Mouse (Mus musculus) liver, adult 10 weeks (tissue): ENCODE results near the gene Izumo1r. TPM values are rescaled to one million over a fixed set of nuclear protein-coding genes. Genes with fewer than 3 reads are reported as not detected.

ENCODE experiments used
- polyA plus RNA-seq: library from polyadenylated mRNA; stranded (reverse); fragments of 350-450 nt; fragmentation: Illumina TruSeq; extraction: RNeasy Lipid Tissue Mini Kit (QIAGEN cat#74804); gene quantifications from one replicate; pipeline ENCODE4 v1.2.3, GENCODE M21; 2014; ENCODE audit warnings: low read depth, low replicate concordance

Gene Izumo1r
- polyA plus RNA-seq = not detected

DNA sequence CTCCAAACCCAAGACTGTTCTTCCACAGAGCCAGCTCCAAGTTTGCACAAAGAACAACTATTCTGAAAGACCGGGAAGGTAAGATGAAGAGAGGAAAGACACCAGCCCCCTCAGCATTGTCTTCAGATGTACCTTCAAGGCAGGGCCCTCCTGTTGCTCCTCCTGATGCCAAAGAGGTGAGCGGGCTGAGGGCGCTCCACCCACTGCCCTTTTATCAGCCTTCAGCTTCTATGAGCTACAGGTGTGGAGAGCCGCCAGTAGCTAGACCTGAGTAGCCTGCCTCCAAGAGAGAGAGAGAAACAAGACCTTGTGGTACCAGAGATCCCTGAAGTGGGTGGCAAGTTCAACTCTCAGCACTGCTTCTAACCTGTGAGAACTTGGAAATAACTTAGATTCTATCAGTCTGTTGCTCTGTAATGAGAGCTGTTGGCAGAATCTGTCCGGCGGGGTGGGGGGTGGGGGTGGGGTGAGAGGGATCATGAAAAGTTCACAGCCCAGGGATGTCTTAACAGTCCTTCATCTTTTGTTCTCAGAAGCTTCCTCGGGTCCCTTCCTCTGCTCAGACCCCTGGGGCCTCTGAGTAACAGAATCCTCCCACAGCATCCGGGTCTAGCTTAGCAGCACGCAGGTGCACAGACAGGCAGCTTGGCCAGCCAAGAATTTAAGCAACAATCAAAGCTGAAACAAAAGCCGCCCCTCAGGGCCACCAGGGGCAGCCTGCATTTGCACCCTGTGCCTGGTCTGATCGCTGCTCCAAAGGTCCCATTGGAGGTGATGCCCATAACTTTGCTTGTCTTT, at the start of gene Izumo1r:
Izumo1r (minus strand) TSS at position 369 of the 798 bp plus-strand sequence.

DNA sequence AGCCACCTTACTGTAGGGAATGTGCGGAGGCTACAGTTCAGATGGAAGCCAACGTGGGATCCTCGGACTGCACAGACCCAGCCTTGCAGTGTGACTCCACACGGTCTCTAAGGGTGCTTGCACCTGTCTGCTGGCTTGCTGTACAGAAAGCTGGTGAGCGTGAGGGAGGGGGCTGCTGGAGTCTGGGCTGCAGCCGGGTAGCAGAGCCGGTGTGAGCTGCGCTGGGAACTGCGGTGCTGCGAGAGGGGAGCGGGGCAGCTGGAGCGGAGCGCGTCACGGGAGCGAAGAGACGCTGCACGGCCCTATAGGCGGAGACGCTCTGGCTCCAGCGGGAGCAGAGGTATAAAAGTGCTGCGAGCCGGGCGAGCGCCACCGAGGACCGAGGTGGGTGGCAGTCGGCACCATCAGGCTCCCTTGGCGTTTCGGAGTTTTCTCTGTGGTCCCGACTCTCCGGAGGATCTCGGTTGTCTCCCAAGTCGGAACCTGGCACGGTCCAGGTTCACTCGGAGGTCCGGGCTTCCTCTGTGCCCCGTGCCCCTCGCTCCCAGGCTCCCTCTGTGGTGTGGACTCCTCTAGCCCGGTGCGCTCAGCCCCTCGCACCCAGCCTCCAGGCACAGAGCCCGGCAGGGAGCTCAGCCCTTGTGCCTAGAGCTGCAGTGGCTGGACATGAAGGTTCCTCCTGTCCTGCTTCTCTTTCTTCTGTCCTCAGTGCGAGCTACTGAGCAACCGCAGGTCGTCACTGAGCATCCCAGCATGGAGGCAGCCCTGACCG, 43.7 kb downstream of the Izumo1r start, which contains the start of gene Gpr83:
Gpr83 (plus strand) TSS at position 343 of the 772 bp plus-strand sequence.

Other genes starting within 250 kb of the Izumo1r start
- not detected for gene Piwil4, start 163.2 kb downstream of the Izumo1r start, polyA plus RNA-seq
- gene Fut4, start 151.6 kb downstream of the Izumo1r start, polyA plus RNA-seq = 0.21 TPM
- gene 1700012B09Rik, start 132.9 kb downstream of the Izumo1r start, polyA plus RNA-seq = not detected
- gene Mre11a, start 119.3 kb downstream of the Izumo1r start, polyA plus RNA-seq = 13.1 TPM
- 17.7 TPM for gene Ankrd49, start 119.1 kb downstream of the Izumo1r start, polyA plus RNA-seq
- gene Gpr83, start 43.7 kb downstream of the Izumo1r start, polyA plus RNA-seq = not detected
- 0.34 TPM for gene Panx1, start 141.5 kb upstream of the Izumo1r start, polyA plus RNA-seq
- not detected for gene Hephl1, start 208.2 kb upstream of the Izumo1r start, polyA plus RNA-seq